In the genomic region with DNA sequence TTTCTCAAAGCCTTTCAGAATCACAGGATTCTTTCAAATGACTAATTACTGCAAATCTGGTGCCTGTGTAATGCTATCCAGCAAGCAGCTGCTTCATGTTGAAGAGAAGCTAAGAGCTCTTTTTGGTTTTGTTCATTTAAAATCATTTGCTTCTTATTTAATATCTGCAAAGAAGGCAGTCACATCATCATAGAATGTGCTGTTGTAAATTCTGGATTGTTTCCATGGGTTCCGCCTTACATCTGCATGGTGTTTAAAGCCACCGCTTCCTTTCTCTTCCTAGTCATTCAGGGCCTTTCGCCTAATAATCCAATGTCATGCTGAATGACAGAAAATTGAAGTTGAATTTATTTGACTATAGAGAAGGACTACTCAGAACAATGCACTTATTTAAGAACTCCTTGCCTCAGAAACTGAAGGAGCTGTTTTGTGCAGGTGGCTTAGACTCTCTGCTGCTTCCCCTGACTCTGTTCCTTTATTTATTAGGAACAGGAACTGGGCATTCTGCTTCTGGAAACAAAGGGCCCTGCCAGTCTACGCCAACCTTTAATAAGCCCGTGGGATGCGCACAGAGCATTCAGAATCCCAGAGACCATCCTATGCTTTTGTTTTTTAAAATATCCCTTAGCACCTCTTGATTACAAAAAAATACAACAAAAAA, we compare ENCODE assay signal across 14 mouse cellular contexts.
DNase-seq lines count a peak whose midpoint lies in the region; ATAC-seq and TF ChIP-seq lines count a peak whose summit lies in the region.
"Had no signal": no experiment of that assay in that cellular context is flagged by ENCODE, and none has a peak within 500 bp of the region (broad histone marks: within the 10 kb centered on the region; RNA-seq: fewer than 3 reads in every experiment).

No protein-coding gene starts in this region.

- peak; percentile 5 for DNase-seq in left cerebral cortex, adult 11 months (ENCODE audit: low spot score)
- no peak for DNase-seq in left cerebral cortex, postnatal 36 days (ENCODE audit: low spot score in 2 of 2)
- DNase-seq in hindbrain, postnatal 0 days (ENCODE audit: low spot score): peak; percentile 14
- peak; percentile 10 for DNase-seq in telencephalon, adult 2 months (ENCODE audit: low read depth, low spot score)
- no peak for DNase-seq in heart, embryonic 10.5 days (ENCODE audit: low spot score)
- DNase-seq in kidney, adult 8-10 months: no peak
- DNase-seq: cerebellum, adult 9-10 months; heart, adult 2 months; kidney, adult 18-20 months; lung, adult 18-20 months had no signal

- intact Hi-C loops in left cerebral cortex, postnatal 36 days (cut with DNase I): no loop called here

- peaks cover 25% of the 10 kb centered on the region for H3K4me1 ChIP-seq in forebrain, embryonic 13.5 days
- no peaks in the 10 kb centered on the region for H3K4me1 ChIP-seq in hindbrain, postnatal 0 days (ENCODE audit: insufficient read depth, low read length)
- H3K4me1 ChIP-seq in heart, embryonic 10.5 days: peaks cover 6% of the 10 kb centered on the region; the same call in 1 of the 2 replicates
- H3K4me1 ChIP-seq: embryonic facial prominence, embryonic 15.5 days; limb, embryonic 13.5 days; megakaryocyte, embryonic 14.5 days had no signal

- H3K4me3 ChIP-seq in forebrain, embryonic 13.5 days: no peak overlapping the region
- no peak overlapping the region for H3K4me3 ChIP-seq in hindbrain, postnatal 0 days (ENCODE audit: low read length)
- H3K4me3 ChIP-seq in heart, embryonic 10.5 days: no peak overlapping the region
- H3K4me3 ChIP-seq: embryonic facial prominence, embryonic 15.5 days; heart, adult 2 months; limb, embryonic 13.5 days; megakaryocyte, embryonic 14.5 days had no signal

- no peak overlapping the region for H3K9ac ChIP-seq in forebrain, embryonic 13.5 days
- no peak overlapping the region for H3K9ac ChIP-seq in hindbrain, postnatal 0 days (replicated peaks; ENCODE audit: low read length)
- H3K9ac ChIP-seq: embryonic facial prominence, embryonic 15.5 days; limb, embryonic 13.5 days had no signal

- ATAC-seq in forebrain, embryonic 13.5 days: peak; percentile 81
- no peak for ATAC-seq in hindbrain, postnatal 0 days

- no peaks in the 10 kb centered on the region for H3K9me3 ChIP-seq in forebrain, embryonic 13.5 days (replicated peaks)
- H3K9me3 ChIP-seq in hindbrain, postnatal 0 days (ENCODE audit: low read length): no peaks in the 10 kb centered on the region
- H3K9me3 ChIP-seq in heart, embryonic 10.5 days: no peaks in the 10 kb centered on the region
- H3K9me3 ChIP-seq: embryonic facial prominence, embryonic 15.5 days; limb, embryonic 13.5 days; megakaryocyte, embryonic 14.5 days had no signal

- H3K27ac ChIP-seq in forebrain, embryonic 13.5 days: peak overlapping the region; percentile 77
- H3K27ac ChIP-seq in hindbrain, postnatal 0 days: no peak overlapping the region
- no peak overlapping the region for H3K27ac ChIP-seq in heart, embryonic 10.5 days
- H3K27ac ChIP-seq: embryonic facial prominence, embryonic 15.5 days; heart, adult 2 months; limb, embryonic 13.5 days had no signal

- no peaks in the 10 kb centered on the region for H3K36me3 ChIP-seq in forebrain, embryonic 13.5 days (ENCODE audit: poor library complexity, severe bottlenecking)
- no peaks in the 10 kb centered on the region for H3K36me3 ChIP-seq in hindbrain, postnatal 0 days (ENCODE audit: insufficient read depth, low read length)
- H3K36me3 ChIP-seq in heart, embryonic 10.5 days: no peaks in the 10 kb centered on the region
- H3K36me3 ChIP-seq: embryonic facial prominence, embryonic 15.5 days; limb, embryonic 13.5 days had no signal

- no peak for TF ChIP-seq CTCF in hindbrain, postnatal 0 days (IDR thresholded peaks at IDR 0.05; ENCODE audit: low read depth)

- no peaks in the 10 kb centered on the region for H3K27me3 ChIP-seq in forebrain, embryonic 13.5 days
- no peaks in the 10 kb centered on the region for H3K27me3 ChIP-seq in hindbrain, postnatal 0 days (ENCODE audit: insufficient read depth, low read length)
- H3K27me3 ChIP-seq in heart, embryonic 10.5 days (ENCODE audit: insufficient read depth, poor library complexity, severe bottlenecking): no peaks in the 10 kb centered on the region
- H3K27me3 ChIP-seq: embryonic facial prominence, embryonic 15.5 days; limb, embryonic 13.5 days; megakaryocyte, embryonic 14.5 days had no signal

- no peak overlapping the region for H3K4me2 ChIP-seq in forebrain, embryonic 13.5 days
- no peak overlapping the region for H3K4me2 ChIP-seq in hindbrain, postnatal 0 days (ENCODE audit: low read depth, low read length)
- H3K4me2 ChIP-seq: embryonic facial prominence, embryonic 15.5 days; limb, embryonic 13.5 days had no signal

- 11% methylated on average over 6 of the region's 6 CpGs for WGBS in forebrain, embryonic 13.5 days
- WGBS in hindbrain, postnatal 0 days: 35% methylated on average over 6 of the region's 6 CpGs
- 91% methylated on average over 6 of the region's 6 CpGs for WGBS in heart, embryonic 10.5 days

Comparison
In these comparisons a context has a peak if more than half of its experiments do, and no peak if none do; other contexts are left out.
1. DNase-seq: peak in left cerebral cortex, adult 11 months (single experiment), hindbrain, postnatal 0 days (single experiment) and telencephalon, adult 2 months (single experiment); none in left cerebral cortex, postnatal 36 days (0 of 2), heart, embryonic 10.5 days (single experiment) and kidney, adult 8-10 months (0 of 2).